Mouse (Mus musculus) frontal cortex, postnatal 36 days (tissue): Measurements from ENCODE around the gene Tph2.

Experiments used
- DNase-seq, 2 experiments: peaks; one replicate each; pipeline ENCODE4 v3.0.0; 2022; ENCODE audit warnings: low spot score in 2 of 2

Tph2 gene

GRCm38 (mm10) chr10:115143641-115144040 lies 41.2 kb downstream of the Tph2 start:
- DNase-seq, result no peak

GRCm38 (mm10) chr10:115137016-115137415 lies 47.8 kb downstream of the Tph2 start:
- no peak for DNase-seq

- DNase-seq, result no peak
Measured at GRCm38 (mm10) chr10:115127907-115128306, 56.9 kb downstream of the Tph2 start.

GRCm38 (mm10) chr10:115125550-115125949 lies 59.3 kb downstream of the Tph2 start:
- no peak for DNase-seq

GRCm38 (mm10) chr10:115125027-115125426 lies 59.8 kb downstream of the Tph2 start:
- DNase-seq, result no peak

GRCm38 (mm10) chr10:115107666-115108540 lies 76.9 kb downstream of the Tph2 start:
- DNase-seq, result no peak

GRCm38 (mm10) chr10:115104175-115104574 lies 80.6 kb downstream of the Tph2 start:
- DNase-seq, result no peak

- DNase-seq, result no peak
Measured at GRCm38 (mm10) chr10:115099890-115100580, 84.8 kb downstream of the Tph2 start.

- peak; percentile 59 to 87 for DNase-seq
Measured at GRCm38 (mm10) chr10:115097163-115097562, 87.7 kb downstream of the Tph2 start.

GRCm38 (mm10) chr10:115096191-115096590 lies 88.6 kb downstream of the Tph2 start:
- DNase-seq, result no peak

- DNase-seq, result no peak
Measured at GRCm38 (mm10) chr10:115078232-115078631, 106.6 kb downstream of the Tph2 start.

GRCm38 (mm10) chr10:115069123-115069911 lies 115.5 kb downstream of the Tph2 start:
- peak in 1 of 2 experiments; percentile 8 for DNase-seq

- no peak for DNase-seq
Measured at GRCm38 (mm10) chr10:115063936-115064335, 120.9 kb downstream of the Tph2 start.

- no peak for DNase-seq
Measured at GRCm38 (mm10) chr10:115061498-115061897, 123.3 kb downstream of the Tph2 start.

- no peak for DNase-seq
Measured at GRCm38 (mm10) chr10:115060759-115061158, 124.1 kb downstream of the Tph2 start.

GRCm38 (mm10) chr10:115051602-115052001 lies 133.2 kb downstream of the Tph2 start:
- no peak for DNase-seq

- no peak for DNase-seq
Measured at GRCm38 (mm10) chr10:115050674-115051073, 134.1 kb downstream of the Tph2 start.

GRCm38 (mm10) chr10:115050178-115050577 lies 134.6 kb downstream of the Tph2 start:
- no peak for DNase-seq

GRCm38 (mm10) chr10:115048565-115048964 lies 136.3 kb downstream of the Tph2 start:
- DNase-seq, result no peak

- DNase-seq, result no peak
Measured at GRCm38 (mm10) chr10:115035748-115036147, 149.1 kb downstream of the Tph2 start.
